Mouse (Mus musculus) ES-Bruce4 (cell line): ENCODE data around the gene Ranbp10. TPM values are rescaled to one million over a fixed set of nuclear protein-coding genes. Genes with fewer than 3 reads are reported as not detected.

Source experiments
- H3K27ac ChIP-seq: 2 replicates; pipeline ENCODE4 v1.5.1; 2012; ENCODE audit warnings: low read length, inconsistent platforms; ENCODE audit not compliant: insufficient read depth
- H3K27me3 ChIP-seq: 2 replicates; pipeline ENCODE4 v1.6.1; 2012; ENCODE audit warnings: mild to moderate bottlenecking, low read length, inconsistent platforms; ENCODE audit not compliant: control insufficient read depth, poor library complexity, insufficient read depth, severe bottlenecking
- H3K36me3 ChIP-seq: 2 replicates; pipeline ENCODE4 v1.6.1; 2012; ENCODE audit warnings: inconsistent platforms, mild to moderate bottlenecking, low read length, moderate library complexity; ENCODE audit not compliant: control insufficient read depth, poor library complexity, insufficient read depth, severe bottlenecking
- H3K4me1 ChIP-seq: one replicate; pipeline ENCODE4 v1.8.1; 2011; ENCODE audit warnings: low read length; ENCODE audit not compliant: control insufficient read depth, insufficient read depth
- H3K4me3 ChIP-seq: 2 replicates; pipeline ENCODE4 v1.5.1; 2011; ENCODE audit warnings: low read depth, mild to moderate bottlenecking, low read length
- H3K9ac ChIP-seq: 2 replicates; pipeline ENCODE4 v1.6.1; 2012; ENCODE audit warnings: low read depth, mild to moderate bottlenecking, inconsistent platforms; ENCODE audit not compliant: poor library complexity, severe bottlenecking
- H3K9me3 ChIP-seq: replicated peaks from 2 replicates; pipeline ENCODE4 v1.6.1; 2012; ENCODE audit warnings: mild to moderate bottlenecking, low read length, inconsistent platforms; ENCODE audit not compliant: control insufficient read depth, poor library complexity, insufficient read depth, severe bottlenecking
- CTCF ChIP-seq: IDR thresholded peaks from one replicate; pipeline ENCODE4 v1.8.1; 2011; ENCODE audit warnings: low read depth, low read length
- EP300 ChIP-seq: IDR thresholded peaks from 2 replicates; pipeline ENCODE4 v1.6.1; 2011; ENCODE audit warnings: low read depth, low read length; ENCODE audit not compliant: insufficient read depth
- POLR2A ChIP-seq: IDR thresholded peaks from one replicate; pipeline ENCODE4 v1.8.1; 2011; ENCODE audit warnings: low read length; ENCODE audit not compliant: insufficient read depth
- polyA plus RNA-seq: library from polyadenylated mRNA; stranded (reverse); fragments of >200 nt; gene quantifications from 2 replicates; pipeline ENCODE4 v1.2.4, GENCODE M21; 2011; ENCODE audit warnings: low read depth; ENCODE audit not compliant: missing spikeins, insufficient read depth, insufficient read length

Ranbp10 gene
- polyA plus RNA-seq, 1 experiment, result 18.5 TPM

- Histone ChIP-seq H3K9ac (peak within 1 kb of the TSS; percentile 42), H3K36me3 (peaks cover 20% of the 10 kb centered on the region), H3K27ac (peak within 1 kb of the TSS; percentile 70), H3K4me1 (no peaks in the 10 kb centered on the region), H3K9me3 (no peaks in the 10 kb centered on the region), H3K27me3 (no peaks in the 10 kb centered on the region), H3K4me3 (peak within 1 kb of the TSS; percentile 40)
- no peak for TF ChIP-seq EP300
- no peak for TF ChIP-seq CTCF
- no peak for TF ChIP-seq POLR2A
These were observed 26.0 kb upstream of the Ranbp10 start, which contains the start of gene Cenpt for GRCm38 (mm10) chr8:105853178-105853577. Gene Cenpt, minus strand, starts transcription at chr8:105853278.

- Histone ChIP-seq H3K27me3 (no peaks in the 10 kb centered on the region), H3K4me1 (no peaks in the 10 kb centered on the region), H3K27ac (peak overlapping the region; percentile 70), H3K9ac (peak overlapping the region; percentile 42), H3K9me3 (no peaks in the 10 kb centered on the region), H3K36me3 (peaks cover 27% of the 10 kb centered on the region), H3K4me3 (peak overlapping the region; percentile 40)
- TF ChIP-seq POLR2A, result no peak
- no peak for TF ChIP-seq CTCF
- TF ChIP-seq EP300, result no peak
These were observed 25.1 kb upstream of the Ranbp10 start for GRCm38 (mm10) chr8:105852146-105852729.

DNA sequence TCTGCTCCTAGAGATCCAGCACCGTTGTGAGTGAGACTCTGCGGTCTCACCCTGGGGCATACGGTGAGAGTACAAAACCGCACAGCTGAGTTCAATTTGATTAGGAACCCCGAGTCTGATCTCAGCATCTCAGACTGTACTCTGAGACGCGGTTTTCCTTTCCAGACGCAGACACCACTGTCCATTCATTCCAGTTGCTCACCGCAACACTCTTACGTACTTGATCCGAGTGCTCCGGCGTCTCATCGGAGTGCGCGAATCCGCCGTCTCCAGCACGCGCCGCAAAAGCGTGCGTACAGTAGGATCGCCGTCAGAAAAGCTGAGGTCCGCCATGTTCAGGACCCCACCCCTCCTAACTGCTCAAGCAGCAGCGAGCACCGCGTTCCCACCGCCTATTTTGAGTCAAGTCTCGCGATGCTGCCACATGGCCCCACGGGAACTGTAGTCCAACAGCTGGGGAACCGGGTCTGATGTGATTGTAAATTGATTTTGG, 24.5 kb upstream of the Ranbp10 start:
- Histone ChIP-seq H3K4me3 (peak overlapping the region; percentile 98), H3K4me1 (no peaks in the 10 kb centered on the region), H3K27ac (peak overlapping the region; percentile 51), H3K36me3 (peaks cover 32% of the 10 kb centered on the region), H3K9me3 (no peaks in the 10 kb centered on the region), H3K27me3 (no peaks in the 10 kb centered on the region), H3K9ac (peak overlapping the region; percentile 71)
- TF ChIP-seq EP300, result peak; percentile 63; the same call in 1 of the 2 replicates
- no peak for TF ChIP-seq CTCF
- peak; percentile 99 for TF ChIP-seq POLR2A

- TF ChIP-seq POLR2A, result no peak
- no peak for TF ChIP-seq EP300
- TF ChIP-seq CTCF, result no peak
- no peaks in the 10 kb centered on the region for H3K27me3 ChIP-seq
- no peaks in the 10 kb centered on the region for H3K4me1 ChIP-seq
- H3K9ac ChIP-seq, result peak overlapping the region; percentile 82
- peak overlapping the region; percentile 65 for H3K4me3 ChIP-seq
- H3K36me3 ChIP-seq, result peaks cover 43% of the 10 kb centered on the region
- peak overlapping the region; percentile 71 for H3K27ac ChIP-seq
- H3K9me3 ChIP-seq, result no peaks in the 10 kb centered on the region
These were observed 23.5 kb upstream of the Ranbp10 start for GRCm38 (mm10) chr8:105850611-105851010.

- Histone ChIP-seq H3K27me3 (no peaks in the 10 kb centered on the region), H3K9me3 (no peaks in the 10 kb centered on the region), H3K36me3 (peaks cover 49% of the 10 kb centered on the region), H3K4me1 (no peaks in the 10 kb centered on the region), H3K4me3 (peak overlapping the region; percentile 65), H3K27ac (peak overlapping the region; percentile 71), H3K9ac (peak overlapping the region; percentile 82)
- no peak for TF ChIP-seq POLR2A
- TF ChIP-seq CTCF, result no peak
- TF ChIP-seq EP300, result no peak
These were observed 22.9 kb upstream of the Ranbp10 start for GRCm38 (mm10) chr8:105850014-105850413.

DNA sequence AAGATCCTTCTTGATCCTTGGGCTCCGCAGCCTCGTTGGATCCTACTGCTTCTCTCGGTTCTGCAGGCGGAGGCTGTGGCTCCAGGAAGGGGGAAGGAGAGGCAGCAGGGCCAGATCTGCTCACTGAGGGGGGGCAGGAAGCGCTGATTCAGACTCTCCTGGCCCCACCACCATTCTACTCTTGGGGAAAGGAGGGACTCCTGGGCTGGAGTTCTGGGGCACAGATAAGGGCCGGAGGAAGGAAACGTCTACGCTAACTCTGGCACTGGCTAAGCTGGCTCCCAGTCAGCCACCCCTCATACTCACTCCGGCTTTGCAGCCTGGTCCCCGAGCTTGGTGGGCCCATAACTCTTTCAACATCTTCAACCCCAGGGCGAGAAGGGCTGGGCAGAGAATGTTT, 19.5 kb upstream of the Ranbp10 start:
- H3K4me1 ChIP-seq, result no peaks in the 10 kb centered on the region
- H3K27me3 ChIP-seq, result no peaks in the 10 kb centered on the region
- H3K36me3 ChIP-seq, result peaks cover 64% of the 10 kb centered on the region
- H3K4me3 ChIP-seq, result no peak overlapping the region
- H3K9me3 ChIP-seq, result no peaks in the 10 kb centered on the region
- H3K27ac ChIP-seq, result no peak overlapping the region
- no peak overlapping the region for H3K9ac ChIP-seq
- TF ChIP-seq POLR2A (no peak), EP300 (no peak), CTCF (no peak)
